Mouse (Mus musculus) brain, embryonic 18.5 days (tissue): ENCODE results near the gene Slc35c1.
A peak's percentile ranks its signal among the peaks of the same experiment; 100 is the strongest.
"Not testable (repeated sequence)": the region's sequence is repeated elsewhere in the genome, so short reads cannot be mapped to it uniquely, and the experiment has no call there.

Experiments
- DNase-seq: peaks from one replicate; pipeline ENCODE4 v3.0.0-alpha.2; 2012; ENCODE audit warnings: low read depth, low spot score

Gene Slc35c1

DNA sequence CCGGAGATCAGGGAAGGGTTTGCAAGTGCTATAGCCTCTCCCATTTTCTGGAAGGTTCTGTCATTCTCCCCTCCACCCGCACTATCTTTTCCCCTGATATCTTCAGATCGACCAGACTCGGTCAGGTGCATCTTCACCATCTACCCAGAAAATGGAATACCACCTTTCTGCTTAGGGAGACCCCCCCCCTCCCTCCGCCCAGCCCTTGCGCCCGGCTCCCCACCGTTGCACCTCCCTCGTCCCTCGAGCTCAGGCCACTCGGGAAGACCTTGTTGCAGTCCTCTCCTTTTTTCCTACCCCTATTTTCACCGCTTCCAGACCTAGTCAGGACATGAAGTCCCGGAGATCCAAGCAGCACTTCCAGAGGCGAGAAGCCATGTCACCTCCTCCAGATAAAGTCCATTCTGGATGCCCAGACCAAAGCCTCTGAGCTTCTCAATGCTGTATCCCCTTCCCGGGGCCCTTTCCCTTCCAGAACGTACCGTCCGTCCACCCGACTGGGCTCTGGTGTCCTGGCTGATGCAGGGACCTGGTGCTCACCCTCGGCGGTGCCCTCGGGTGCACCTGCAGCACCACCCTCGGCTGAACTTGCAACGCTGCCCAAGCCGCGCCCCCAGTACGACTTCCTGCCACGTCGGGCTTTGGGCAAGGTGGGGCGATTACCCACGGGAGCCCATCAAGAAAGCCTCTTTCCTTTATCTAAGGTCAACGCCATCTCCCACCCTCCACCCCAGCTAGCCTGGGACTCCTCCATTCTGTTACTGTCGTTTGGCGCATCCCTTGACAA is at the start of gene Slc35c1:
TSS of gene Slc35c1 (minus strand) at position 618 of the 787 bp plus-strand sequence.
- DNase-seq, result no peak

DNA sequence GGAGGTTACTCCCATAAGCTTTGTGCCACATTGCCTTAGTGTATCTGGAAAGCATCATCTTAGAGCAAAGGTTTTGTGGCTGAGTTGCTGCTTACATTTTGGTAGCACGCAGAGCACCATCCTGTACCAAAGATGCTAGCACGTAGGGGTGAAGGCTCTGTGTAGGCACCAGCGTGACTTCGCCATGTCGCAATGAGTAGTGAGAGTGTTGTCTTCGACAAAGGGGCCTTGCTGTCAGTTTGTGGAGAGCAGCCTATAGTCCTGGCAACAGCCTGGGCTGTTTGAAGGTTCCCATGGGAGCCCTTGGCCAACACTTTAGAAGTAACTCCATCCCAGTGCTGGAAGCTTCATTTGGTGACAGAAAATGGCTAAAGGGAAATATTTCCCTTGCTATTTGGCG is 45.0 kb upstream of the Slc35c1 start:
- no peak for DNase-seq

DNA sequence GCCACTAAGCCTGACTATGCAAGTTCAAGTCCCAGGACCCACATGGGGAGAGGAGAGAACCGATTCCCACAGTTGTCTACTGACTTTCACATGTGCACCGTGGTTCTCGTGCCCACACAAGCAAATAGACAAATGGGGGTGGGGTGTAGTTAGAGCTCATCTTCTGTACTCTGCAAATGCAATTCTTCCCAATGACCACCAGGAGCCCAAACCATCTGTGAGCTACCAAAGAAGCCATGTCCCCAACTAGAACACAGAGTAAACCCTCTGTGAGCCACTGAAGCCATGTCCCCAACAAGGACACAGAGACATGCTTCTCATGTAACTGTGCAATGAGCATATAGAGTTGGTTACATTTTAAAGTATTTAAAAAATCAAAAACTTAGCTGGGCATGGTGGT is 43.1 kb upstream of the Slc35c1 start:
- no peak for DNase-seq

DNA sequence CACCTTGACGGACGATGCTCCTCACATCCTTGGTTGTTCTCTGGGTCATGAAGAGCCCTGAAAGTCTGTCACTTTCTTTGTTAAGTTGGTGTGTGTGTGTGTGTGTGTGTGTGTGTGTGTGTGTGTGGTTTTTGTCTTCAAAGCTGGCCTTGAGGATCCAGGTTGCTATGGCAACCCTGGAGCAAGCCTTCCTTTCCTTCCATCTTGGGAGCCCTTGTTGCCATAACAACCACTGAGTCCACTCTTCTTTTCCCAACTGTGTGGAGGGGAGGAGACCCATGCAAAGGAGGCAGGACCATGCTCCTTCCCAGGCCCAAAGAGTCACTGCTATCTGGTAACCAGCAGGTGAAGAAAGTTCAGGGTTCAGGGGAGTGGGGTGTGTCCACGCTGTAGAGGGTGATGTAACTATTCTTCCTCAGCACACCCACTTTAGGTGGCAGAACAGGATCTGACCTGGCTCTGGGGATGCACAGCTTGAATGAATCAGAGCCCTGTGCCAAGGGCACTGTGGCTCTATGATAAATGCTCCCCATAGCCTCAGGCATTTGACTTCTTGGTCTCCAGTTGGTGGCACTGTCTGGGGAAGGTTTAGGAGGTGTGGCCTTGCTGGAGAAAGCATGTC is 39.5 kb upstream of the Slc35c1 start:
- DNase-seq, result peak; percentile 87

DNA sequence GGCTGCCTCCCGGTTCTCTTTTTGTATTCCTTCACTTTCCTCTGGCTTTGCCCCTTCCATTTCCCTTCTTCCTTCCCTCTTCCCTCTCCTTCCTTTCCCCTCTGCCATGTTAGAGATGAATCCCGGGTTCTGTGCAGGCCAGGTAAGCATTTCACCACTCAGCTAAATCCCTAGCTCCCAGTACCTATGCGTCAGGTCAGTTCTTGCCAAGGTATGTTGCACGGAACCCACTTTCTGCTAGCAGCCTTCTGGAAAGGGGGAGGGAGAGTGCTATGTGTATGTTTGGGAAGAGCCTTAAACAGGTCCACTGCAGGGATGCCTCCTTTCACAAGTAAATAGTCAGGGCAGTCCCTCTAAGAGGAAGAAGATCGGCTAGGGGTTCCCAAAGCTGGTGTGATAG is 36.8 kb upstream of the Slc35c1 start:
- DNase-seq, result no peak

DNA sequence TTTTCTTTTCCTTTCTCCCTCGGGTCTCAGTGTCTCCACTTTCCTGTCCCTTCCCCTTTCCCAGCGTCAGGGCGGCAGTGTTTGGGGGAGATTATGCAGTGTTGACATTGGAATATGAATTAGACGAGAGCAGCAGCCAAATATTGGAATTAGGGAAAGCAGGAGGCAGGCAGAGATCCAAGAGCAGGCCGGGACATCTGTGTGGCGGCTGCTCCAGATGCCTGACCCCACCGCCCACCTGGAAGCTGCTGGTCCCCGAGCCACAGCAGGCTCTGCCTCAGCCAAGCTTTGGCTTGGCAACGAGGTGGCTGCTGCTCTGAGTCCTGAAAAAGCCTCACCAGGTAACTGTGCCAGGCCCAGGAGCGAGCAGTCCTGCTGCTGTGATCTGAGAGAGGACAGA is 36.3 kb upstream of the Slc35c1 start:
- no peak for DNase-seq

DNA sequence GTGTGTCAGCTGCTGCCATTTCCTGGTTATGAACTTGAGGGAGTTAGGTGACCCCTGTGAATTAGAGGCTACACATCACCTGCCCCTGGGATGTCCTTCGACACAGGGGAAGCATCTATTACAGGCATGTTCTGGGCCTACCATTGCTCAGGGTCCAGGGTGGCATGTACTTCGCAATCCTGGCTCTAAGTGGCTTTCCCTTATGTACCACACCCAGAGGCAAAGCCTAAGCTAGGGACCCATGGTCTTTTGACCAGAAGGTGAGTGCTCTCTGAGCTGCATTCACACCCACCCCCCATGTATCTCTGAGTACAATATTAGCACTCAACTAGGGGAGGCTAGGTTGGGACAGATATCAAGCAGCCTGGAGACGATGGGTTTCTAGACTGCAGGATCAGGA is 34.6 kb upstream of the Slc35c1 start:
- DNase-seq, result no peak

DNA sequence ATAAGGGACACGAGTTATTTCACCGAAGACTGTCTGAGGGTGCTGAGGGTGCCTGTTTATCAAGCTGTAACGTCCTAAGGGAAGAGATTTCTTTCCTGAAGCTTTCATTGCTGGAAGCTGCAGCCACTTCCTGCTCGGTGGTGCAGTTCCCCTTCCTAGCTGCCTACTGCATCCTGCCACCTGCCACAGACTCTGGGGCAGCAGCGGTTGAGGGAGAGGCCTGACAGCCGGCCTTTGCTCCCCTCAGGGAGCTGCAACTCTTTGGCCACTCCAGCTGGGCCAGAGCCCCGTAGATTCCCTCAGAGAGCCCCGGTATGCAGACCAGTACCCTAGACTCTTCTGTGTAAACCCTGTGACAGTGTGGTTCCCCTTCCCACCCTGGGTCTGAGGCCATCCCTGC is 34.1 kb upstream of the Slc35c1 start:
- DNase-seq, result no peak

DNA sequence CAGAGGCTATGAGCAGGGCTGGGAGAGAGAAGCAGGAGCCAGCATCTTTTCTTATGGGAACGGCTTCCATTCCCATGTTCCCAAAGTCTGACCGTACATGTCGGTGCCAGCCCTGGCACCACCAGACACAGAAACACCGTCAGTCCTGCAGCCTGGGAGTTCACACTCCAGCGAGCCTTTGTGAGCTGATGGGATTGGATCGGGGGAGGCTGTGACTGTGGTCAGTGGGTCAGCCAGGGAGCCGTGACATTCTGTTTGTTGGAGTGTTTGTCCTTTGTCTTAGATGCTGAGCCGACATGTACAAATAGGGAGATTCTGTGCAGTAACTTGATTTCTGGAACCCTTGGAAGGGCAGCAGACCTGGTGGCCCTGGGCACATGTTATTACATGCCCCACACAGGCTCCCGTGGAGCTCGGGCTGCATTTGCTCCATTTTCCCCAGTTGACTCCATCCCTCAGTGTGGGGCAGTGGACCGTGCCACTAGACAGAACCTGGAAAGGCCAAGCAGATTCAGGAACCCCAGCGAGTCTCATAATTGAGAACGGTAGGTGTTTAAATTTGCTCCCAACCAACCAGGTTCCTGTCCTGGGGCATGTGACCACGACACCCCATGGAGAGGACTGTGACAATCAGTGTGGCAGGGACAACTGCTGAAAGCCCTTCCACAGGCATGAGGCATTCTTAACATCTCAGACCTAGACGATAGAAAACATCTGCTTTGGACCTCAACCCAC is 33.5 kb upstream of the Slc35c1 start:
- no peak for DNase-seq

DNA sequence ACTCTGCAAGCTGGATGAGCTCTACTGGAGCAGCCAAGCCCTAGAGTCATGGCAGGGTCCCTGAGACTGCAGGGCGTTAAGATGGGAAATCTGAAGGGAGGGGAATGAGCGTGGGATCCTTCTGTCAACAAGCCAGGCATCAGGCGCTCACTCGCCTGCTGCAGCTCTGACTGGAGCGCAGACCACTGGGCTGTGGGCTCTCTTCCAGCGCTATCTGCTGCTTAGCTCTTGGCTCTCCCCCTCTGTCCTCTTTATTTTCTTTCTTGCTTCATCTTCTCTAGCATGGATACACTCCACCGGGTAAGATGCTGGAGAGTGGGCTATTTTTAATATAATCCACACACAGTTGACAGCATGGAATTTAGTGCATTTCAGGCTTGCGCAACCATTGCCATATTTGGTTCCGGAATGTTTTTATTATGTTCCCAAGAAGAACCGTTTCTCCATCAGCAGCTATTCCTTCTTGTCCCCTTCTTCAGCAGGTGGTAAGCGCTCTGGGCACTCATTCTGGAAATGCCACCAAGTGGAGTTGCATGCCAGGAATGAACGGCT is 31.7 kb upstream of the Slc35c1 start:
- DNase-seq, result no peak

DNA sequence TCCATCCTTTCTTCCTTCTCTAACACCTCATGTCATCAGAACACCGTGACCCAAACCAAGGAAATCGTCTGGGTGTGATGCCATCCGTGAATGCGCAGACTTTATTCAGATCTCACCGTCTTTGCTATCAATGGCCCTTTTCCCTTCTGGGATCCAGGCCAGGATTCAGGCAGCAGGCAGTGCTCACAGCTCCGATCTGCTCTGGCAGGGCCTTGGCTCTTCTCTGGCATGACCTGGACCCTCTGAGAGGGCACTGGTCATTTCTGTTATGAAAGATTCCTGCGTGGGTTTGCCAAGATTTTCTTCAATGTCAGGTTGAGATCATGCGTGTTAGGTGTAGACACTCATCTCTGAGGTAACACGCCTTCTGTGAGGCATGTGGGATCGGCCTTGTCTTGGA is 30.2 kb upstream of the Slc35c1 start:
- no peak for DNase-seq

DNA sequence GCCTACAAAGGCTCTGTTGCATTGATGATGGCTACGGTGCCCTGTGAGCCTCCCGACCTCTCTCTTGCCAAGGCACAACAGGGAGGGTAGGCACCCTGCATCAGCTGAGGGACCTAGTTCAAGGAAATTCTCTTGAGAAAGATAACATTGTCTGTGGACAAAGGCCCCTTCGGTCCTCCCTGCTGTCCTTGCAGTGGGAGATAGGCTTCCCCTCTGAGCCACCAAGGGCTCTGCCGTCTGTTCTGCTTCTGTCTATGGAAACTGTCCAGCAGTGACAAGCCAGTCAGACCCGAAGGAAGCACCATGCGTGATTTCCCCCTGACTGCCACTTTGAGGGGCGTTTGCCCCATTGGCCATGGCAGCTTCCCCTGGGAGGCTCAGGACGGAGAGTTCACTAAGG is 27.5 kb upstream of the Slc35c1 start:
- DNase-seq, result no peak

DNA sequence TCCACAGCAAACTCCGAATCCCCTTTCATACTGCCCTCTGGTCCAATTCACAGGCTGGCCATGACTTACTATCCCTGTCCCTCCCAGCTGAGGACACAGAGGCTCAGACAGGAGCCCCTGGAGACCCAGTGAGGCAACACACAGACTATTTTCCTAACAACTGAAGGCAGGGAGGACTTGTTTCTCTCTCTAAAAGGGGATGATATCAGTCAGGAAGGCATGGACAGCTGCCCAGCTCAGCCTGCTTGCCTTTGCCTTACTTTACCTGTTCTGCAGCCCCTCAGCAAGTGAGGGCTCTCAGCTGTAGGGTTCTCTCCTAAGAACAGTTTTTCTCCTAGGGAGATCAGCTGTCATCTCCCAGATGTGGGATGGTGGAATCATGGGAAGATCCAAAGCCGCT is 26.6 kb upstream of the Slc35c1 start:
- no peak for DNase-seq

DNA sequence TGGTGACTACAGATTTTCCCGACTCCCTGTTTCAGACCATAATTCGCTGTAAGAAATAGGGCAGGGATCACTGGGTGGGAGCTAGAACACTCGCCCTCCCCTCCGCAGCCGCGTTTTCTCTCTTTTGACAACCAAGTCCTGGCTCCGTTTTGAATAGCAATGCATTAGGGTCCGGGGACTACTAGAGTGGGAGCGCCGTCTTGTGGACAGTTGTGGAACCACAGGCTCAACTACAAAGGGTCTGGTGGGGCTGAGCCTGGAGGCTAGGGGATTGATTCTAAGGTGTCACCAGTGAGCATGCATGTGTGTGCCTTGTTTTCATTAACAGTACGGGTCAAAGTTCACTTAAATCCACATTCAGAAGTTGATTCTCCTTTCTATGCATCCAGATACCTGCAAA is 26.1 kb upstream of the Slc35c1 start:
- no peak for DNase-seq

DNA sequence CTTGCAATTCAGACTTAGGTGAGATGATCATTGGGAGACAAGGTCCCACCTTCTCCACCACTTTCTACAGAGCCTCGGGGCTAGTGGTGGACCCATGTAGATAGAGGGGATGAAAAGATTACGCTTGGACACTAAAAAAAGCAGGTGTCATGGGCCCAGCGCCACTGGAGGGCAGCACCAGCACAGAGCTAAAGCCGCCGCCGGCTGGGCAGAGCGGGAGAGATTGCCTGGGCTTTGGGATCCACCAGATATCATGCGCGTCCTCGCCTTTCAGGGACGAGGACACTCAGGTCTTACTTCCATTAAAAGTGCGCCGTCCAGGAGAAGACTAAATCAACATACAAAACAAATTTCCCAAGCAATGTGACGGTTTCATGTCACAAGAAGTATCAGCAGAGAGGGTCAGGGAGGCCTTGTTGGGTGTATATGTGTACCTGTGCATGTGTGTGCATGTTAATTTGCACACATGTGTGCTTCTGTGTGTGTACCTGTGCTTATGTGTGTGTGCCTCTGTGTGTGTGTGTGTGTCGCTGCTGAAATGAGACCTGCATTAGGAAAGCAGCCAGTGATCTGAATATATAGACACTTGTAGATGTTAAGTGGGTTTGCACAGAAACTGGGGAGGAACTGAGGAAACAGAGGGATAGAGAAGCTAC is 25.4 kb upstream of the Slc35c1 start:
- no peak for DNase-seq

DNA sequence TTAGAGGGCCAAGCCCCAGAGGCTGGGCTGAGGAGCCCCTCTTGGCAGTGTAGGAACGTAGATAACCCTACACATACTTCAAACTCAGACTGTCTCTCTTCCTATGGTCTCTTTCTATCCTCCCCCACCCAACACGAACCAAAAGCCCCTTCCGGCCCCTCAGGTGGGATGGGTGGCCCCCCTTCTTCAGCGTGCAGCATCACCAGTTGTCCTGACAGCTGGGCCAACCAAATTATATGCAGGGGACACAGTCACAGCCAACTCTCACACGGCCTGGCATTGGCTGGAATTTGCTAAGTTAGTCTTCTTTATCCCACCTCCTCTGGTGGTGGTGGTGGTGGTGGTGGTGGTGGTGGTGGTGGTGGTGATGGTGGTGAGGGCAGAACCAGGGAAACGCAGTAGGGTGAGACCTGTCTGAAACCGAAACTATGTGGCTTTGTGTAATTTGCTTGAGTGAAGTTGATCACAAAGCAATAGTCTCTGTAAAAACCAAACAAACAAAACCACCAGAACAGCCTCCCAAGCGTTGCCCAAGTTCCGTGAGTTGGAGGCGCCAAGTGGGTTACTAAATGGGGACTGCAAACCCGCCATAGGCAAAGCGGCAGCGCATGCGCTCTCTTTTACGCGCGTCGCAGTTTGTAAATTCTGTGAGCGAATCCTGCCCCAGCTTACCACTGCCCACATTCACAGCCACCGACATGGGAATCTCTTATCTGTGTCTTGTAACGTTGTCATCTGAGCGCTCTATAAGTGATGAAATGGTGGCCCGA is 24.1 kb upstream of the Slc35c1 start:
- DNase-seq, result no peak

DNA sequence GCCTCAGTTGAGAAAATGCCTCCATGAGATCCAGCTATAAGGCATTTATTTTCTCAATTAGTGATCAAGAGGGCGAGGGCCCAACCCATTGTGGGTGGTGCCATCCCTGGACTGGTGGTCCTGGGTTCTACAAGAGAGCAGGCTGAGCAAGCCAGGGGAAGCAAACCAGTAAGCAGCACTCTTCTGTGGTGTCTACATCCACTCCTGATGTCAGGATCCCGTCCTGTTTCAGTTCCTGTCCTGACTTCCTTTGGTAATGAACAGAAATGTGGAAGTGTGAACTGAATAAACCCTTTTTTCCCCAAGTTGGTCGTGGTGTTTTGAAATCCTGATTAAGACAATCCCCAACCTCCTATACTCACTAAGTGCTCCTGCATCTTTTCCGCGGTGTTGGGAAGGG is 23.2 kb upstream of the Slc35c1 start:
- DNase-seq, result no peak

DNA sequence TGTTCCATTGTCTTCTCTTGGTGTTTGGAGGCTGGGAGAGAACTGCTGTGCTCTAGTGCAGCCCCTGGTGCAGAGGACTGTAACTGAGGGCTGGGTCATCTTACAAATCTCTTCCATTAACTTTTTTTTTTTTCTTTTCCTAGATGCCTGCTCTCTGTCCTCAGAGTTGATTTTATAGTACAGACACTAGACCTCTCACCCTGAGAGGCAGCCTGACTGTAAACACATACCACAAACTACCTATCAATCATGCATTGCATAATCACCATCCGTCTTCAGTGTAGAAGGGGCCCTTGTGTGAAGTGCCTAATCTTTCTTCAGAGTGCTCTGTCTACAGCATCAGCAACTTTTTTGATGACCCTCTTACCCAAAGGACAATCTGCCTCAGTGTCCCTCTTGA is 22.2 kb upstream of the Slc35c1 start:
- no peak for DNase-seq

DNA sequence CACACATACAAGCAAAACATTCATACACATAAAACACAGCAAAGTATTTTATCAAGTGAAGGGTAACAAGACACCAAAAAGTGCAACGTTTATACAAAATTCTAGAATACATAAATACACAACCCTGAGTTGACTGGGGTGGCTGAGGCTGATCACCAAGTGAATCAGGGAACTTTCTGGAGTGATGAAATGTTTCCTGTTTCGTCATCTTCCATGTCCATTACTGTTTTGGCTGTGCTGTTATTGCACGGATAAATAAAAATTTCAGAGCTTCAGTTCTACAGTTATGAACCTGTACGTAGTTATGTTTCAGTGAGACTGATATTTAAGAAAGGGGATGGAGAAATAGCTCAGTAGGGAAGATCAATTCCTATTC is 18.0 kb upstream of the Slc35c1 start:
- no peak for DNase-seq

DNA sequence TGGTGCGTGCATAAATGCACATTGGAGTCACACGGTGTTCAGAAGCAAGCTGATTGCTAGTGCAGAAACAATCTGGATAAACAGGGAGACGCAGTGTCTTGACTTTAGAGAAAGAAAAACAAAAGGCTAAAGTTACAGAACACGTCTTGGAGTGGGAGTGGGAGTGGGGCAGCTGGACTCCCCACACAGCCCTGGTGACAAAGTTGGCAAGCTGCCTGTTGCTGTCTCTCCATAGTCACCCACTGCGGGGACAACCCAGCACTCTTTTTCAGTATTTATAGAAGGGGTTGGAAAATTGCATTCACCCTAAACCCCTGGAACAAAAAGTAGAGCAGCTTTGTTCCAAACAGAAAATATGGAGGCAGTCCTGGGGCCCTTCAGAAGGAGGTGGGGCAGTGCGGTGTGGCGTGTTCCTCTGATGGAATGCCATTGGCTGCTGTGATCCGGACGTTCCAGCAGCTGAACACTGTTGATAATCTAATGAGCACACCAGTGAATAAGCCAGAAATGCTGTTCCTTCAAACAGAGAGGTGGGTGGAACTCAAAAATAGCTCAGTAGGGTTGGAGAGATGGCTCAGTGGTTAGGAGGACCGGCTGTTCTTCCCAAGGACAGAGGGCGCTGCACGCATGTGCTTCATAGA is 17.5 kb upstream of the Slc35c1 start:
- DNase-seq, result no peak

DNA sequence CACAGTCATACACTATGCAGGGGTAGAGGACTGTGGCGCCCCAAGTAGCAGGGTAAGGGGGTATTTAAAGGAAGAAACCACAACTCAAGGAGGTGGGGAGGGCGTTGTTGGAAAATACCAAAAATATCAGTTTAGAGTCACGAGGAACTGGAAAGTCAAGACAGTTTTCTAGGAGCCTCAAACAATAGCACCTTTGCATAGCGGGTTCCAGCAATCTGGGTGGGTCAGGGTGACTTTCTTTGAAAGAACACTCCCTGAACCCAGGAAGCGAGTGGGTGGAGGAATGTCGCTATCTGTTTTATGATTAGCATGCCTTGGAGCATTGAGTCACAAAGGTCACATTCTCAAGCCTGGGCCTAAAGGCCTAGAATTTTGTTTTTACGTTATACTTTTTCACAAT is 16.2 kb upstream of the Slc35c1 start:
- DNase-seq, result not testable (repeated sequence)
